Mouse (Mus musculus): Measurements from ENCODE around the gene Bpifb3.

Bpifb3 gene

GRCm38 (mm10) chr2:153917930-153918329, at the start of gene Bpifb3:
Gene Bpifb3, plus strand, starts transcription at chr2:153918230.
- in situ Hi-C loops (cut with MboI, MseI) = no loop called here

DNA sequence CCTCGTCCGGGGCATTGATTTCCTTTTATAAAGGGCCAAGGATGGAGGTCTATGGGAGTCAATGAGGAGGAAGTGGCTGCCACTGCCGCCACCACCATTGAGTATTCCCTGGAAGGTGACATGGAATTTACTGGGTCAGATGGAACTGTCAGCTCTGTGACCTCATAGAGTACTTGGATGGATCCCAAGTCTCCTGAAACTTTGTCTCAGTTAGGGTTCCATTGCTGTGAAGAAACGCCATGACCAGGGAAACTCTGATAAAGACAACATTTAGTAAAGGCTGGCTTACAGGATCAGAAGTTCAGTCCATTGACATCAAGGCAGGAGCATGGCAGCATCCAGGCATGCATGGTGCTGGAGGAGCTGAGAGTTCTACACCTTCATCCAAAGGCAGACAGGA, 47.0 kb upstream of the Bpifb3 start, which contains the start of gene Sun5:
Sun5 (minus strand) TSS at position 101 of the 400 bp plus-strand sequence.
- in situ Hi-C loops (cut with MboI, MseI) = no loop called here

DNA sequence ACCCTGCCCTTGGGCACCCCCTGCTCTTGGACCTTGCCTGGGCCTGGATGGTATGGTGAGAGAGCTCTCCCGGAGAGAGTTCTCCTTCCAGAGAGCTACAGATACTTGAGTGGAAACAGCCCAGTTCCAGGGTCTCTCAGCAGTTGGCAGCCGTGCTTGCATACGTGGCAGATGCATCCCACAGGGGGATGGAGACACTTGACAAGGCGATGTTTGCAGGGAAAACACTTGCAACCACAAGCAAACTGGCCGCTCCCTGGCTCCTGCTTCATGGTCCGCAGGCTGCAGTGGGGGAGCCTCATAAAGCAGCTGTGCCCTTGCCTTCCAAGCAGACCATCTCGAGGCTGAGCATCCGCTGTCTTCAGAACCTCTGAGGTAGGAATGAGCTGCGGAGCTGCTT, 43.3 kb upstream of the Bpifb3 start, which contains the start of gene Bpifb2:
Bpifb2 (plus strand) TSS at position 301 of the 400 bp plus-strand sequence.
- in situ Hi-C loops (cut with MboI, MseI) = no loop called here

- in situ Hi-C loops (cut with MboI, MseI) = no loop called here
Observed at GRCm38 (mm10) chr2:153899111-153899510, 18.9 kb upstream of the Bpifb3 start.

DNA sequence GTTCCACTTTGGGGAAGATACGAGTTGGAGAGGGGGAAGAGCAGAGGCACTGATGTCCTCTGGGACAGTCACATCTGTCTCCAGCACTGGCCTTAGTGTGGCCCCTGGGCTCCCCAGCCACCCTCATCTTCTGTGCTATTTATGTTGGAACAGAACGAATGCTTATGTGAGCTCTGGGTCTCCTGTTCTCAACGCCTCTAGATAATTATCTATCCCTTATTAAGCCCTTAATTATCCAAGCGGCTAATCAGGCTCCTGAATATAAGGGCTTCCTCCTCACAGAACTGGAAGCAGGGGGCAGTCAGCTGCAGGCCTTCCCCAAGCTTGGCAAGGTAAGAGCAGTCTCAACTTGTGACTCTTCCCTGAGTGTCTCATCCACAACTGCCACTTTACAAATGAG, 17.9 kb upstream of the Bpifb3 start, which contains the start of gene Bpifb6:
Bpifb6 (plus strand) TSS at position 301 of the 400 bp plus-strand sequence.
- in situ Hi-C loops (cut with MboI, MseI) = no loop called here

- in situ Hi-C loops (cut with MboI, MseI) = no loop called here
Observed at GRCm38 (mm10) chr2:153902726-153903125, 15.3 kb upstream of the Bpifb3 start.

GRCm38 (mm10) chr2:153906626-153907025, 11.4 kb upstream of the Bpifb3 start:
- in situ Hi-C loops (cut with MboI, MseI) = no loop called here

DNA sequence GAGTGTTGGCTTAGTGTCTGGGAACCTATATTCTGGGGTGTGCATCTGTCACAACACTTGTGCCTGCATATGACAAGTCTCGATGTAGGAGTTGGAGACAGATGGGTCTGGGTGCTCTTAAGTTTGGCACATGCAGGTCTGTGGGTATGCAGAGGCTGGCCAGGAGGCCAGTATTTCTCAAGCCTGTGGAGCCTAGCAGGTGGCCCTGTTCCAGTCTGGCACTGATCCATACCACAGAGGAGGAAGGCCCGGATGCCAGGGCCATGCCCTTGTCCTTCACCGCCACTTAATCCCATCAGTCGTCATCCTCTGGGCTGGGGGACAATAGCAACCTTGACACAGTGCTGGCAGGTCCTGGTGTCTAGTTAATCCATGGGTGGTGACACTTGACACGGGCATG, 3.9 kb upstream of the Bpifb3 start:
- in situ Hi-C loops (cut with MboI, MseI) = no loop called here

DNA sequence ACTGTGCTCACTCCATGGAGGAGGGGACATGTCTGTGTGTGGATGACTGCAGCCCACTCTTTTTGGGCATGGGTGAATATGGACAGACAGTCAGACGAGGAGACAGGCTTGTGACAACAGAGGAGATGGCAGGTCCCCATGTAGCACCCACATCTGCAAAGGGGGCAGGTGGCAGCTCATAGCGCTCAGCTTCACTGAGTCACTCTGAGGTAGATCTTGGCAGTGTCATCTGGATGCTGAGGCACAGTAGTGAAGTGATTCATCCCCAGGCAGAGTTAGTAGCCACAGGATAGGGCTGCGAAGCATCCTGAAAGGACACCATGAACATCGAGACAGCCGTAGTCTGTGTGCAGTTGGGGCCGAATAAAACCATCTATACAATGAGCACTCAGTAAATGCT, 3.2 kb downstream of the Bpifb3 start:
- in situ Hi-C loops (cut with MboI, MseI) = loop anchor here (5.0 kb wide), 1 partner anchor 114 kb away; no protein-coding TSS in a partner anchor

DNA sequence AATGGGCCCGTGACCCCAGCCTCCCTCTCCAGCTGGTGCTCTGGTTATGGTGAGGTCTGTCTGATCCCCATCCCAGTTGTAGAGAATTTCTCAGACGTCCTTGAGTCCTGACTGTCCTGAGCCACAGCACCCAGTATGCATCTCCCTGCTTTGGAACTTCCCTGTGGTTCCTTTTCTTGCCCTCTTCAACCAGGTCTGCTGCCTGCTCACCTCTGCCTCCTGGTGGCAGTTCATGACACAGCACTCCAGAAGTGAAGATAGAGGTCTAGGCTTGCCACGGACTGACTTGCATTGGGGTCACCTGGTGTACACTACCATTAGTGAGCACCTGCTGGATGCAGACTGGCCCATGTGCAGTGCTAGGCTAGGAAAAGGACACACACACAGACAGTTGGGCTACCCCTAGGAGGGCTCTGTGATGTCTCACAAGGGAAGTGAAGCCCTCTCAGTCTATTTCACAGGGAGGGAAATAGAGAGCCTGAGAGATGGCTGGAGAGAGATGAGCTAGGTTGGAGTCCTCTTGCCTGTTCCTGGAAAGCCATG, 11.9 kb downstream of the Bpifb3 start:
- in situ Hi-C loops (cut with MboI, MseI) = loop anchor here (10.0 kb wide), 1 partner anchor 1405 kb away; no protein-coding TSS in a partner anchor

DNA sequence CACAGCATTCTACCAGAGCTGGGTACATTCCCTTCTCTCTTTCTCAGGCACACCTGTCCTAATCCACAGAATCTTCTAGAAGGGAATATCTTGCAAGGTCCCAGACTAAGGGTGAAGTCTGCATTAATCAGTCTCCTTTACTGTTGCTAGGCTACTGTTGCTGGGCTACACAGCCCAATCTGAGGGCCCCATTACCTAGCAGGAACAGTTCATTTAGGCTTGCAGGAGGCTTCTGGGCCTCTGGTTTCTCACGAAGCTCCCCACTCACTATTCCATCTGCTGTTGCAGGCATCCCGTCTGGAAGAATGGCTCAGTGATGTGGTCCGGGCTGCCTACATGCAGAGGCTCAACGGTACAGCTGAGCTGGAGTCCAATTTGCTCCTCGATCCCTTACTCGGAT, 13.1 kb downstream of the Bpifb3 start:
- in situ Hi-C loops (cut with MboI, MseI) = loop anchor here (10.0 kb wide), 1 partner anchor 1404 kb away; no protein-coding TSS in a partner anchor

DNA sequence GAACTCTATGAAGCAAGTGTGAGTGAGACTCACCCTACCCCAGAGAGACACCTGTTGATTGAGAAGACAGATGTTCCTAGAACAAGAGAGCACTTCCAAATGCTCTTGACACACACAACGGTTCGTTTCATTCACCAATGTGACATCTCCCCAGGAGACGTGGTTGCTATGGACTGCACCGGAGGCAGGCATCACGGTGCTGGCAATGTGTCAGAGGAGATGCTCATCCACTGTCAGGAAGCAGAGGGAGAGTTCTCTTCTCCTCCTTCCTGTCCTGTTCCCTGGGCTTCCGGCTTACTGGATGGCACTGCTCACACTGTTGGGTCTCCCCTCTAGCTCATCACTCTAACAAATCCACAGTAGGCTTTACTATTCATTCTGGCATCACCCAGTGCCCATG, 15.3 kb downstream of the Bpifb3 start:
- in situ Hi-C loops (cut with MboI, MseI) = loop anchor here (10.0 kb wide), 1 partner anchor 1401 kb away; no protein-coding TSS in a partner anchor

GRCm38 (mm10) chr2:153935348-153935747, 17.3 kb downstream of the Bpifb3 start:
- in situ Hi-C loops (cut with MboI, MseI) = loop anchor here (10.0 kb wide), 1 partner anchor 1399 kb away; no protein-coding TSS in a partner anchor

- in situ Hi-C loops (cut with MboI, MseI) = loop anchor here (10.0 kb wide), 1 partner anchor 1397 kb away; no protein-coding TSS in a partner anchor
Observed at GRCm38 (mm10) chr2:153937843-153938242, 19.8 kb downstream of the Bpifb3 start, which contains the start of gene Bpifb4. Gene Bpifb4, plus strand, starts transcription at chr2:153938212.

GRCm38 (mm10) chr2:153943537-153943936, 25.5 kb downstream of the Bpifb3 start:
- in situ Hi-C loops (cut with MboI, MseI) = no loop called here

DNA sequence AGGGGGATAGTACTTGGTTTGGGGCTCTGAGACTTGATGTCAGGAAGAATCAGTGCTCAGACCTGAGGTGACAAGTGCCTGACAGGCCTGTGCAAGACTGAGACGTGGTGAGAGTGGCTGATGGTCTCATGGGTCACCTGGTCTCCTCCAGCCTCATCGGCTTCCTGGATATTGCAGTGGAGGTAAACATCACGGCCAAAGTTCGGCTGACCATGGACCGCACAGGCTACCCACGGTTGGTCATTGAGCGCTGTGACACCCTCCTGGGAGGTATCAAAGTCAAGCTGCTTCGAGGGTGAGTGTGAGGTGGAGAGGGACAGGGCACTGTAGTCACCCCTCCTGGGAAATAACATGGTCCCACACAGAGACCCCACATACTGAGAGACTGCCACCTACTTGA, 26.5 kb downstream of the Bpifb3 start:
- in situ Hi-C loops (cut with MboI, MseI) = no loop called here

- in situ Hi-C loops (cut with MboI, MseI) = no loop called here
Observed at GRCm38 (mm10) chr2:153952897-153953296, 34.9 kb downstream of the Bpifb3 start.

DNA sequence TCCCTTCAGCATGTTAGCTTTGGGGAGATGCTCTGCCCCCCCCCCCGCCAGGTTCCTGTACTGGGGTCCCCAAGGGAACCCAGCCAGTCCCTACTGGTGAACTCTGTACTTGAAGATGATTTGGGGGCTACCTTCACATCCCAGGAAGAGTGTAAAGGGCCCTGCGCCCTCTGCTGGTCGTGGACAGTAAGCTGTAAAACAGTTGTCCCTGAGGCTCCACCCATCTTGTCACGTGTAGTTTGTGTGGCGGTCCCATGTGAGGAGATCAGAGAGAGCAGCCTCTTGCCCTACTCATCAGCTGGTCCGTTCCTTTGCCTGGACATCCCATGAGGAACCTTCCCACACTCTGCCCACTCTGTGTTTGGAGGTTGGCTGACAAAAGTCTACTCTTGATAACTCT, 35.8 kb downstream of the Bpifb3 start:
- in situ Hi-C loops (cut with MboI, MseI) = no loop called here

DNA sequence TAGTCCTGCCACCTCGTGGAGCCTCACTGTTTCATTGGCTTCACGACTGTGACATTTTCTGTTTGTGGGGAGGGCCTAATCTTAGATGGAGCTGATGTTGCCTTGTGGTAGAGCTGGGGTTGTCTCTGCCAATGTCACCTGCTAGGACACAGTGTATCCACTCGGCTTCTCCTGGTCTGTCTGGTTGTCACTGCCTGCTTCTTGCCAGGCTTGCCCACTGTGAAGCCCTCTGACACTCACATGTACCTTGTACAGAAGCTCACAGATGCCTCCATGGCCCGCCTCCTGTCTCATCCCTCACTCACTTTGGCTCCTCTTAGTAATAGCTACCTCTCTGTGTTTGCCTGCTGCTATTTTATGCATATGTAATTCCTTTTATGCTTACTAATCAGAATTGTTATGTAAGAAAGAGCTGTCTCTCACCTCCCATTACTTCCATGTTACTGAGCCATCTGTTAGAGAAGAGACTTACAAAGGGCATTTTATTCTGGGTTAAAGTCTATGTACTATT, 44.8 kb downstream of the Bpifb3 start:
- in situ Hi-C loops (cut with MboI, MseI) = no loop called here

- in situ Hi-C loops (cut with MboI, MseI) = no loop called here
Observed at GRCm38 (mm10) chr2:153963334-153963733, 45.3 kb downstream of the Bpifb3 start.

- in situ Hi-C loops (cut with MboI, MseI) = no loop called here
Observed at GRCm38 (mm10) chr2:153970221-153970620, 52.2 kb downstream of the Bpifb3 start.

DNA sequence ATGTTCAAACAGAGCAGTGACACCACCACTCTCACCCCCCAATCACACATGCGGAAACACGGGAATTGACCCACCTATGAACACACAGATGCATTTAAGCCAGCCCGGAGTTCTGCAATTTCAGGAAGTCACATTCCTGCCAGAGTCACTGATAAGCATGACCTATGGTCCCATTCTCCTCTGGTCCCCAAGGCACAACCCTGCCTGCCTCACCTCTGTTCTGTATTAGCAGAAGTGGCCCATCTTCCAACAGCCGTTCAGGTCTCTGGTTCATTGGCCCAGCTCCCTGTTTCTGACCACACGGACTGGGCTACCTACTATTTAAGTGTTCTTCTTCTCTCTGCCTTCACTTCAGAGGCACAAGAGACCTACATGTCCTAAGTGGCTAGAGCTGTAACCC, 56.6 kb downstream of the Bpifb3 start, which contains the start of gene Bpifa6:
Bpifa6 (plus strand) TSS at position 364 of the 400 bp plus-strand sequence.
- in situ Hi-C loops (cut with MboI, MseI) = no loop called here

All from T-helper 1 cell (primary cell).